Mouse (Mus musculus): ENCODE measurements around the gene Slc35f1.

Slc35f1 gene

DNA sequence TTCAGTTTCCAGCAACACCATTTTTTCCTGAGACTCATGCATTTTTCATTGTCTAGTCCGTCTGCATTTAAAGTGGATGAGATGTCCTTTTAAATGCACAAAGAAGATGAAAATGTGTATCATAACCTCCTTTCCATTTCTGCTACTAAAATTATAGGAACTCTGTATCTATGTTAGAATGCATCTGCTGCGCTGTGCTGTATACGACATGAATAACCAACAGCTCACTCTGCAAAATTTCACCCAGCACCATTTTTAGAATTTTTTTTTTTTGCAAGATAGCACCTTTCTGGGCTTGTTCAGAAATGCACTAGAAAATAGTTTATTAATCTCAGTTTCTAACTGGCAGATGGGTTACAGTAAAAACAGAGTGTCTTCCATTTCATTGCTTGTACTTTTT lies 236.0 kb downstream of the Slc35f1 start:
- no peak for DNase-seq (ENCODE audit: low spot score)

DNA sequence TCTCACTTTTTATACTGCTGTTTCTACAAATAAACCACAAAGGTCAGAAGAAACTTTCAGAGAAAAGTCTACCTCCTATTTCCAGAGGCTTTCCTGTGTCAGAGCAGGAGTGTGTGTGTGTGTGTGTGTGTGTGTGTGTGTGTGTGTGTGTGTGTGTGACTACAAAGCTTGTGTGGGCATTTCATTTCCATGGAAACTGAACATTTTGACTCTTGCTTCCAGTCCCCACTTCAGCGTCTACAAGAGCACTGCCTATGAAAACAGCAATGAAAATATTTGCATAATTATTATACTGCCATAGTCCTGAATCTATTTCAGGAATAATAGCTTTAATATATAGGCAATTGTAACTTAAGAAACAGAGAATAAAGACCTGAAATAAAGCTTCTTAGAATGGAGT lies 241.8 kb downstream of the Slc35f1 start:
- DNase-seq (ENCODE audit: low spot score): no peak

DNA sequence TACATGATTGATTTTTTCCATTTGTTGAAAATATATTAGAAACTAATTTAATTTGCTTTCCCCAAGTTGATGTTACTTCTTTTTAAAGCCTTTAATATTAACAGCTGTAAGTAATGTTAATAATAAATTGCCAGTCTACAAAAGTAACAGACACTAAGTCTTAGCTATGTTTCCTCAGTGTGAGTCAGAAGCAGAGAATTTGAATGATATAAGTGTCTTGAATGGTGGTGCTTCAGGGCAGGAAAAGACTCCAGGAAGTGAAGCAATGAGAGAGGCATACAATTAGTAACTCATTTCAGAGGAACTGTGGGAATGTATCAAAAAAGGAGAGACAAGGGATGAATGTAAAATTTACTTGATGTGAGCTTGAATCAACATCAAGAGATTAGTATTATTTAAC lies 244.3 kb downstream of the Slc35f1 start:
- DNase-seq (ENCODE audit: low spot score): no peak

DNA sequence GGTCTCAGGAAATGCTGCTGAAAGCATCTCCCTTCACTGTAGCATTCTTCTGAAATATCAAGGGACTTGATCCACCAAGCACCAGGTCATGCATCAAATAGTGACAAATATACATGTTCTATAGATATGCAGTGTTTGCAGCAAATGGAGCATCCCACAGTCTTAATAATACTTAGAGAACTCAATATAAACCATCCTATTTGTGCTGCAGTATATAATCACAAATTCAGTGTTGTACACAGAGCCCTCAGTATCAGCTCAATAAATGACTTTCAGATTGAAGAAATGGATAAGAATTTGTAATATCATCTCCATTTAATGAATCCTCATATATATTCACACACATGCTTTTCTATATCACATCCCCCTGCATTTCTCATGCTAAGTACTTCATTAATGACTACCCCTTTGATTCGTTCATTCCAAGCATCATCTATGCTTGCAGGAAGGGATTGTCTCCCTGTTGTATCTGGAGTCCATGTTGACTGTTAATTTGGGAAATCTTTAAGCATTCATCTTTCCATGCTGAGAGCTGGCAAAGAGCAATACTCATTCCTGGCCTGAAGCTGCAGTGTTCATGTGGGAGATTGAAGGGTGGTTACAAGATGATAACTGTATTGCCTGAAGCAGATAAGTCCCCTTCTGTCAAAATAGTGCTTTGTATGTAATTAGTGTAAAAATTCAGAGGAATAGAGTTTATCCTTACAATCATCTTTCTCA lies 249.9 kb downstream of the Slc35f1 start:
- DNase-seq (ENCODE audit: low spot score): no peak

DNA sequence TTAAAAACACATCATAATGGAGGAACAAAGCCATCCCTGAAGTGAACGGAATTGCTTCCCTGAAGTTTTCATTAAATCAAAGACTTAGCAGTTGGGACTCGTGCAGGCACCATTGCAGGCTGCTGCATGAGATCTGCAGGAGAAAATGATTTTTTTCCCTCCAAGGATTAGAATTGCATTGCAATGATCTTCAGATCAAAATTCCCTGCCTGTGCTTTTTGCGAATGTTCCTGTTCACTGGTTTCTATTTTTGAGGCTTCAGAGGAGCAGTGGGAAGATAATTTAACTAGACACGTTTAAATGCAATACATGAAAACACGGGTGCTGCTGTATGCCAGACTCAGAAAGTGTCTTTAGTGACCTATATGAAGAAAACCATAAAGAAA lies 250.5 kb downstream of the Slc35f1 start:
- no peak for DNase-seq (ENCODE audit: low spot score)

DNA sequence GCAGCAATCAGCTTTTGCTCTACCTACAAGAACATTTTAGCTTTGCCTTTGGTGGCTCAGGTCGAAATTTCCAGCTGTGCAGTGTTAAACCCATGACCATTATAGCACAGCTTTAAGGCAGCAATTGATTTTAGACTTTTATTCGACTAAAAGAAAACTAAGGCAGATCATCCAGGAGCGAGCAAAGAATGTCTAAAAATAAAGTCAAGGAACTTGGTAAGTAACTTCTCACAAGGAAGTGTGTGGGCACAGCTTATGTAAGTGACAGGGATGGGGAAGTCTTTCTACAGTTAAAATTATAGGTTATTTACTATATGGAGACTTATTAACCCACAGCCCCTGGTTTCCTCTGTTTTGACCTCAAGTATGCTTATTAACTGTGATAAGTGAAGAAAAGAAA lies 262.2 kb downstream of the Slc35f1 start:
- DNase-seq (ENCODE audit: low spot score): no peak

DNA sequence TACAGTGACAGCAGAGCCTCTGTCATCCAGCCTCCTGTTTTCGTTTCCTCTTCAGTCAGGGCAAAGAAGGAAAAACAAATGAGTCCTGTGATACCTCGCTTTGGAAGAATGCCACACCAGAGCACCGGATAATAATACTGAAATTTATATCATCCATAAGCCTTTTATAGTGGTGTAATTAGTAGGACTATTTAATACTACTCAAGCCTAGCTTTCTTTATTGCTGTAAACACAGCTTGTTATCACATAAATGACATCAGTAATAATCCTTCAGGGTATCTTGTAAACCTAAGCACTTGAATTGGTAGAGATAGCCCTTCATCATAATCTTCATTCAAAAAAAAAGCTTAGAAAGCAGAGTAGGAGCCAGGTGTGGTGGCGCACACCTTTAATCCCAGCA lies 266.4 kb downstream of the Slc35f1 start:
- no peak for DNase-seq (ENCODE audit: low spot score)

DNA sequence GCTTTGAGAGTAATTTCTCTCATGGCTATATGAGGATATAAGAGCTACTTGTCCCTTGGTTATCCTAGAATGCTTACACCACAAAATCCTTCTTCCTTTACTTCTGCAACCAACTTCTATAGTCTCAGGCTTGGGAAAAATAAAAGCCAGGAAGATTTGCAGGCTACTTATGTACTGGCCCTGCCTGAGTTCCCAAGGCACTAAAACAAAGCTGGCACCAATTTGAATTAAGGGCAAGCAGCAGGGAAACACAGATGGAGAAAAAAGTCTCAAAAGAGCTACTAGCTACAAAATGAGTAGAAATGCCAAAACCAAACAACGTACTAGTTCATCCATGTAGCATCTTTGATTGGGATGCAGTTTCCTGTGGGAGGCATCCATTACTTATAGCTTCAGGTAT lies 288.9 kb downstream of the Slc35f1 start:
- DNase-seq (ENCODE audit: low spot score): no peak

DNA sequence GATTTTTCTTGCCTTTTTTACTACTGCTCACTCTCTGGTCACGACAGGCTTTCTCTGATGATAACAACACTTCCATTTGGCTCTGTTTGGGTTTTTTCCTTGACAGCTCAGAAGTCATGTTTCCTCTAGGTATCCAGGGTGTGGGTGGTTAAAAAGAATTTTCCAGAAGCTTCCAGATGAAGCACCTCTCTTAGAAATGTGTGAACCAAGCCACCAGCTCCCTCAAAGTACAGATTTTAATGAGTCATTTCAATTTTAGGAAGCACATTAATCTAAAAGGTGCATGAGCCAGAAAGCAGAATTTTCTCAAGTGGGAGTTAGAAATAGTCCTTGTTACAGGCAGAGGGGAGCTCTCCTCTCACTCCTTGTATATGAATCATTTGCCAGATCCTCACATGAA lies 292.5 kb downstream of the Slc35f1 start:
- no peak for DNase-seq (ENCODE audit: low spot score)

DNA sequence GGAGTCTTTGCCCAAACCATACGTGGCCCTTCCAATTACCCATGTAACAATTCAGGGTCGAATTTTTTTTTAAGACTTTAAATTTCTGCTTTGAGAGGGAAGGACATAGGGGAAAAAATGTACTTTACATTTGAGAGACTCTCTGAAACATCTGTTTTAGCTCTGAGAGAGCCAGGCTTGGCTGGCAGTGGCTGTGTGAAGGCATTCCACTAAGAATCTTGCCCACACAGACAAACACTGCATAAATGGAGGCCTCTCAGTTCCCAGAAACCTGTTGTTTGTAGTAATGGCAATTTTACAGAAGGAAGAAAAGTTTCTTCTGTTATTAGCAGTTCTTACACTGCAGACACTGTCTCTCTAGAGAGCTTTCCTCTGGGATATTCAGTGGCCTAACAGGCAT lies 301.9 kb downstream of the Slc35f1 start:
- no peak for DNase-seq (ENCODE audit: low spot score)

DNA sequence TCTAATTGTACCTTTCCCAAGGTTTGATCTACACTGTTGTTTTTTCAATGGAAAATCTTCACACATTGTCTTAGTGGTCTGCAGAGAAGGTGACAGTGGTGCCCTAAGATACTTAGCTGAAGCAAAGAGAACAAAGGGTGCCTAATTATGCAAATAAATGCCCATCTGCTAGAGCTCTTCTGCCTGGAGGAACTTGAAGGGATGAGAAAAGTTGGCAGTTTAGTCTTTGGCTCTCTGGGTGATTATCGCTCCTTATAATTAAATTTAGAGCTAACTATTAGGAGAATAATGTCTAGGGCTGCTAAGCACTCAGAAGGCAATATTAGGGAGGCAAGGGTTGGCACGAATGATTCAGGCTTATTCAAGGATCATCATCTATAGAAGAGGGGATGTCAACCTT lies 306.6 kb downstream of the Slc35f1 start:
- DNase-seq (ENCODE audit: low spot score): no peak

DNA sequence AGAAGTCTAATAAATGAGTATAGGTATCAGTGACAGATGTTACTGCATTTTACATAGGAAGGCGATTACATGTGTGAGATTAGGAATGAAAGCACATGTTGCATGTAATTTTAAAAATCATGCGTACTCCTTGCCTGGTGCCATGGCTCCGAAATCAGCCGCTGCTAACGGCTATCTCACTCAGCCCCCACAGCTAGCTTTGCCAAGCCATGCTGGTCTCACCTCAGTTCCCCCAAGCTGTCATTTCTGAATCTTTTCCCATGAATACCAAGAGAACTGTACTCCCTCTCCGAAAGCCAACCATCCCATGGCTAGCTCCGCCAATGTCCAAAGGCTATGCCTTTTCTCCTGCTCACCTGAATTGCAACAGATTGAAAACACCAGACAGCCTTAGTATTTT lies 310.8 kb downstream of the Slc35f1 start:
- DNase-seq (ENCODE audit: low spot score): no peak

DNA sequence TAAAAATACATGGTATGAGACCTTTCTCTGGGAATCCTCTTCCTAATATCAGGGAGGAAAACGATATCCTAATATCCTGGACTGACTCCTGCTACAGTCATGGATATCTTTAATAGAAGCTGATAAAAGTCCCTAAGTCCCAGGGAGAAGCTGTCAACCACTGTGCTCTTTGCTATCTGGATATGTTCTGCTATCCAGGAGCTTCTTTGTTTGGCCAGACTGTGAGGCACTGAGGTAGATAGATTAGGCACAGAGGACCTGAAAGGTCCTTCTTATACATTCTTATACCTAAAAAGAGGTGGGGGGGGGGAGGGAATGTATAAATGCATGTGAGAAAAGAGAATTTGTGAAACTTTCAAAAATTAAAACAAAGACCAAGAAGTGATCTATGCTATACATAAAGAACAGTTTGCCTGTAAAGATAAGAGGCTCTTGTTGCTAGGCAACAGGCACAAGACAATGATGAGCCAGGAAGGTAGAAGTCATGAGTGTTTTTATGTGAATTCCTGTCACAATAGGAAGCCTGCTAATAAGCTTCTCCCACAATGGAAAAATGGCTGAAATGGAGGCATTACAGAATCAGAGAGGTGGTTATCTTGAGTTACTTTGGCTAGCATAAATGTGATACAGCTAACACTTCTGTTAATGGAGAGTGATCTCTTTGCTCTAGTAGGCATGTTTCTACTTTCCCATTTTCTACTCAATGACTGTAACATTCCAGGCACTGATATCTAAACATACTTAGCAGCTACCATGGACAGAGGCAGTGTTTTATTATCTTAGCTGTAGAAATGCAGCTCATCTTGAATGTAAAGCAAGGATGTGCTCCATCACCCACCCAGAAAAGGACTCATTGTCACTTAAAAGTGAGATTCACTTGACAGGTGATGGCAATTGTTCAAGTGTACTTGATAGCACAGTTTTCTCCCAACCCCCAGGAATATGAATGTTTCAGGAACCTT lies 316.2 kb downstream of the Slc35f1 start:
- DNase-seq (ENCODE audit: low spot score): no peak

DNA sequence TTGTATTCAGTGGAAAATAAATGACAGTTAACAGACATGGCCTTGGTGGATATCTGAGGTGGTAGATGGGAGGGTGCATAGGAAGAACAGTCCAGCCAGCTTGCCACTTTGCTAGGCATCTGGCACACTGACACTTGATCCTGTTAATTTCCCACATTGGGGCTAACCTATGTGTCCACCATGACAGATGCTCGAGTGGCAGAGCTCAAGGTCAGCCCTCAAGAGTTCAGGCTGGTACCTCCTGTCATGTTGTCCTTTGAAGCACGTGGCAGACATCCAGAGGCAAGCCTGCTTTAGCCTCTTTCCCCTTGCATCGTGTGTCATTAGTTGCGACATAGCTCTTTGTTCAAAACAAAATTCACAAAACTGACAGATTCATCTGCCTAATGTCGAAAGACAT lies 323.5 kb downstream of the Slc35f1 start:
- DNase-seq (ENCODE audit: low spot score): no peak

DNA sequence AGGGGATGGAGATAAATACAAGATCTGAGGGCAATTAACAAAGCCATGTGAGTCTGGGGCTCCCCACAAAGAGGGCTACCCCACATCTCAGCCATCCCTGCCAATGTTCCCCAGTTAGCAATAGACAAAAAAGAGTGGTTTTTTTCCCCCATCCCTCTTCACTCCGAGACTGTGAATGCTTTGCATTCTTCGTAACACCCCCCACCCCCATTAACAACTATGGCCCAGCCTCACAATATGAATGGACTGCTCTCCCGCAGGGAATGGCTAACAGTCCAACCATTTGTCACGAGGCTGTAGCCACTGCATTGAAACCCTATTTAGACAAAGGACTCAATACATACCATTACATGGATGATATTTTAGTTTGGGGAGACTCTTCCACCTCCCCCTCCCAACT lies 338.1 kb downstream of the Slc35f1 start:
- no peak for DNase-seq (ENCODE audit: low spot score)

DNA sequence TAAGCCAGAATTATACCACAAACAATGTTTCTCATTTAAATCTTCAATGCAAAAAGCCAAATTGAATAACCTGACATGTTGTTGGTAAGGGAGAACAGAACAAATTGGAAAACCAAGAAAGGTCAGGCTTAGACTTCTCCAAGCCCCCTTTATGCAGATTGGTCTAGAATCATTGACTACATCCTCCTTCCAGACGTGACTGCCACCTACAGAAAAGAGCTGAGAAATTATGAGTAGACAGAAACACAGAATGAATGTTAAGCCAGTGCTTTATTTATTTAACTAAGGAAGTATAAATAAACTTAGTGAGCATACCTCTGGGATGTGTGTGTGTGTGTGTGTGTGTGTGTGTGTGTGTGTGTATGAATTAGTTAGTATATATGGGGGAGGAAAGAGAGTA lies 344.9 kb downstream of the Slc35f1 start:
- no peak for DNase-seq (ENCODE audit: low spot score)

DNA sequence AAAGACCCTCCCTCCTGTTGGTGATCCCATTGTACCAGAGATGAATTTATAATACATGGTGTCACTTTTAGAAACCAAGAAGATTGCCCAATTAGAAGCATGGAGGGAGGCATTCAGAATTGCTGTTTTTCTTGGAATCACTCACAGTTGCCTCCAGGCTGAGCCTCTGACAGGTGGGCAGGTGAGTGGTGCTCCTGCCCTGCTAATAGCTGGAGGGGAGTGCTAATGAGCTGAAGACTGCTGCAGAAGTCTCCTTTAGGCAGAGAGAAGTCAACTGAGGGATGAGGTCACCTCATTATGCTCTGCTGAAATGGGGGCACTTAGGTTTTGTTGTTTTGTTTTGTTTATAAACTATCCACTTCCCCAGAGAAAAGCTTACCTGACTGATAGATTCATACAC lies 355.6 kb downstream of the Slc35f1 start:
- DNase-seq (ENCODE audit: low spot score): no peak

DNA sequence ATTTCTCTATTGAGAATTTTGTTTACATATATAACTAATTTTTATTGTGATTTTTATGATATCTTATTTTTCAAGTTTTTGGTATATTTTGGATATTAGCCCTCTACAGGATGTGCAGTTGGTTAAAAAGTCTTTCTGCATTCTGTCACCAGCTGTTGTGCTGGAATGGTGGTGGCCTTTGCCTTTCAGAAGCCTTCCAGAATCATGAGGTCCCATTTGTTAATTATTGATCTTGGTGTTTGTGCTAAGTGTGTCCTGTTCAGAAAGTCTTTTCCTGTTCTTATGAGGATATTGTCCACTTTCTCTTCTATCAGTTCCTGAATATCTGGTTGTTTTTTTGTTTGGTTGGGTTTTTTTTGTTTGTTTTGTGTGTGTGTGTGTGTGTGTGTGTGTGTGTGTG lies 362.2 kb downstream of the Slc35f1 start:
- DNase-seq (ENCODE audit: low spot score): no peak

DNA sequence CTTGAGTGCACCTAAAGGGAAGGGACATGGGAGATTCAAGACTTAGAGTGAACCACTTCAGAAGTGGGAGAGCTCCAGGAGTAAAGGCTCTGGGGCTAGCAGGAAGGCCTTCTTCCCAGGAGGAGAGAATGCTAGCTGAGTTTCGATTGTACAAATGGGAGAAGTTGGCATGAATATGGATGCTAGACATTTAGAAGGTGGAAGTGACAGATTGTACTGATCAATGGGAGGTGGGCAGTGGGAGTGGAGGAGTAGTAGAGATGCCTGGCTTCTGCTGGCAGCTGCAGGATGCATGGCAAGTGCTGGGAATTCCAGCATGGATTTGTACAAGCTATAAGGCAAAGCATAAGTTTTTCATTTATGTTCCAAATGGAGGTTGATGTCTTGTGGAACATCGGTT lies 370.4 kb downstream of the Slc35f1 start:
- DNase-seq (ENCODE audit: low spot score): no peak

DNA sequence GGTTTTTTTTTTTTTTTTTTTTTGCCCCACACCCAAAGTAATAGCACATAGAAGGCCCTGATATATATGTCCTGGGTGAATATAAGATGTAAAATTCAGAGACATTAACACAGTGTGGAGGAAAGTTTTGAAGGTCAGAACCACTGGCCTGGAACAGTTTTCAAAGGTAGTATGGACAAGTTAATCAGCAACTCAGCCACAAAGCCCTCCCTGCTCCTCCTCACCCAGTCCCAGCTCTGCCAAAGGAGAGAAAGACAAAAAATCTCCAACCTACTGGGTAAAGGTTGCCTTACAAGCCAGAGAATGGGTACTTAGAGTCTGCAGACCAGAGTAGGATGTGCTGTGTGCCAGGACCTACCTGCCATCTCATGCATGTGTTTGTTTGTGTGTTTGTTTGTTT lies 372.4 kb downstream of the Slc35f1 start:
- no peak for DNase-seq (ENCODE audit: low spot score)

DNA sequence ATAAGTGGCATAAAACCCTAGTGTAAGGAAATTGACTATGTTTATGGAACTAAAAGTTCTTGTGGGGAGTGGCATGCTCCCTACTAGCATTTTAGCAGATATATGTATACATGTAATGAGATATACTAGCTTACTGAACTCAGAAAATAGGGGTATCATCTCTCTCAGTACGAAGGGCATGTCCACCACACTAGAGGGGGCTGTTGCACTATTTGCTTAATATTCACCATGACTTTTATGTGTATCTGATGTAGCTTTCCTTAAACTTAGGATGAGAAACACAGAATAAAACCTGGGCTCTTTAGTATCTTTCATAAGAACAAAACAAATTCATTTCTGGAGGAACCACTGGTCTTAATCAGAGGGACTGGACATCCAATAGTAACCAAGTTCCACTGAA lies 397.5 kb downstream of the Slc35f1 start:
- no peak for DNase-seq (ENCODE audit: low spot score)

DNA sequence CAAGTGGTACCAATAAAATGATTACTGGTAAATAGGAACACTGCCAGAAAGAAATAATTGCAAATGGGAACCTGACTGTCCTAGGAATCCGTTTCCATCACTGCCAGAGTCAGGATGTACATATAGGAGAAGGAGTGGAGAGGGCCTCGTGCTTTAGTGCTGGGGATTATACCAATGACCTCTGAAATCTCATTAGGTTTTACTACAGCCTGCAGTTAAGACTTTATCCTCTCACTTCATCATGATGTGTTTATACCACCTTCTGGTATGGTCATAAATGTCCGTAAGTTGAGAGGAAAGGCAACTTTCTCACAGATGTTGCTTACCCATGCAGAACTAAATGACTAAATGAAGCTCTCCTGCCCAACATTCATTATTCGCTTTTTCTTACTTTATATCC lies 401.2 kb downstream of the Slc35f1 start:
- no peak for DNase-seq (ENCODE audit: low spot score)

DNA sequence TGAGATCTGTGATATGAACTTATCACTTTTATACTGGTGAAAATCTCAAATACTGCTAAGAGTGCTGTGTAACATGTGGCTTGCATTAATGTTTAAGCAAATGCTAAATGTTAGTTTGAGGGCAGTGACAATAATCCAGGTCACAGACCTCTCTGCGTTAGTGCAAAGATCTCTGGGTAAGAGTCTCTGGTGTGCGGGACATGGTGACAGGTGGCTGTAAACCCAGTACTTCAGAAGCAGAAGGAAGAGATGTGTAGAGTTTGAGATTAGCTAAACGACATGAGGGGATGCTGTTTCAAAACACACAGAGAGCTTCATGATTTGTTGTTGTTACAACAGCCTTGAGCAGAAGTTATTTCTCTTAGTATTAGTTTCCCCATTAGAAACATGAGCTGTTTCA lies 406.1 kb downstream of the Slc35f1 start:
- no peak for DNase-seq (ENCODE audit: low spot score)

DNA sequence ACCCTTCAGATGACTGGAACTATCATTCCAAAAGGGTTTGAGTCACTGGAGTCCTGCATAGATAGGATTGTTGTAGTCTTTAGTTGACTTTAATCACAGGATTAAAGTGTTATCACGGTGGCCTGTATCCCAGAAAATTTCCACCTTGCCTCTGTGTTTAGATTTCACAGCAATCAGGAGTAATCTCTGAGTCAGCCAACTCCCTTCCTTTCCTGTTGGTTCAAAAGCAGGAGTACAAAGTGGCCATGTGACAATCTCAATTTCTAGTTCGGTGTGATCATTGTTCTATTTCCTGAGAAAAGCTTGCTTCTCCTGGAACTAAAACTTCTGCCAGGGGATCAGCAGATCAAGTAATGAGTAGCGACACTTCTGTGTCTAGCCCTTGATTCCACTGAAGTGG lies 410.5 kb downstream of the Slc35f1 start:
- no peak for DNase-seq (ENCODE audit: low spot score)
